Mouse (Mus musculus): Measurements from ENCODE around the gene Aim2.

- TF ChIP-seq CTCF (IDR thresholded peaks at IDR 0.05; ENCODE audit: borderline replicate concordance, extremely low read depth, insufficient read depth, insufficient read length): no peak
- no peak for TF ChIP-seq POLR2A (IDR thresholded peaks at IDR 0.05; ENCODE audit: borderline replicate concordance, extremely low read depth, insufficient read depth, insufficient read length, poor library complexity, severe bottlenecking)
Observed at GRCm38 (mm10) chr1:173409066-173409465, 58.4 kb downstream of the Aim2 start.

All from brain, embryonic 14.5 days (tissue).